Mouse (Mus musculus): Measurements from ENCODE around the gene Tgfb1. TPM values are rescaled to one million over a fixed set of nuclear protein-coding genes. Genes with fewer than 3 reads are reported as not detected.
"Not testable (repeated sequence)": the region's sequence is repeated elsewhere in the genome, so short reads cannot be mapped to it uniquely, and the experiment has no call there.

The Tgfb1 gene
- total RNA-seq, 2 experiments from 2014 or later: 7.9 to 9.2 TPM

GRCm38 (mm10) chr7:25704716-25705364 is 18.0 kb downstream of the Tgfb1 start:
- DNase-seq (ENCODE audit: low spot score in 2 of 2): no peak

DNA sequence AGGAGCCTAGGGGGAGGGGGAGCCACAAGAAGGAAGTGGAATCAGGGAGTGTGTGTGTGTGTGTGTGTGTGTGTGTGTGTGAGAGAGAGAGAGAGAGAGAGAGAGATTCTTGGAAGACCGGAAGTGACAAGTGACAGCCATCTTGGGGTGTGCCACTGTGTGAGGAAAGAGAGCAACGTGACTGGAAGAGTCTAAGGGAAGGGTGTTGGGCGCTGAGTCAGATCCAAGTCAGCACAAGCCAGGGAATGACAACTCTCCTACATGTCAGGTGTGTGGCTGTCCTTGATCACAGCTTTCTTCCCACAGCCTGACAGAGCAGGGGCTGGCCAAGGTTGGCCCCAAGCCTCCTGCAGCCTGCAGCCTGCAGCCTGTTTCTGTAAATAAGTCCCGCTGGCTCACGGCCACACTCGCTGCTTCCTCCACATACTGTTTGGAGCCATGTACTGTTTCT is 19.0 kb downstream of the Tgfb1 start:
- peak; percentile 56 to 67 for DNase-seq (ENCODE audit: low spot score in 2 of 2)

DNA sequence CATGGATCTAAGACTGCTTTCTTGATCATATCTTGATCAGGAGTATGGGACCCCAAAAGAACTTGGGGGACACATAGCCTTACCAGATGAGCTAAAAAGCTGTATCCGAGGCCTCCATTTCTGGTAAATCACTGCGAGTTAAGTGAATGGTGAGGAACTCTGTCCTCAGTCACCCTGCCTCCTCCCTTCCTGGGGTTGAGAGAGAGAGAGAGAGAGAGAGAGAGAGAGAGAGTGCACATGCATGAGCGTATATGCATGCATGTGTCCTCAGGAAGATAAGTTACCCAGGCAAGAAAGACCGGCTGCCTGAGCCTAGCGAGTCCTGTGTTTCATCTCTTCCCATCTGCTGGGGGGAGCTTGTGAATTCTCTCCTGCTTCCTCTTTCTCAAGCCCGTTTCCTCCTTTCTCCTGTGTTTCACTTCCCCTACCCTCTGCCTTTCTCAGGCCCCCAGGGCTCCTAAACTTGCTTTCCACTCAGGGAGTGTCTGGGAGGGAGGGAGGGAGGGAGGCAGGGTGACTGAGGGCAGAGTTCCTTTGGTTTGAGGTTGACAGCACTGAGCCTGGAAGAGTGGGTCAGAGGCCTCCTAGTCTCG is 19.9 kb downstream of the Tgfb1 start:
- DNase-seq (ENCODE audit: low spot score in 2 of 2): no peak

GRCm38 (mm10) chr7:25707581-25708292 is 20.9 kb downstream of the Tgfb1 start:
- no peak for DNase-seq (ENCODE audit: low spot score in 2 of 2)

DNA sequence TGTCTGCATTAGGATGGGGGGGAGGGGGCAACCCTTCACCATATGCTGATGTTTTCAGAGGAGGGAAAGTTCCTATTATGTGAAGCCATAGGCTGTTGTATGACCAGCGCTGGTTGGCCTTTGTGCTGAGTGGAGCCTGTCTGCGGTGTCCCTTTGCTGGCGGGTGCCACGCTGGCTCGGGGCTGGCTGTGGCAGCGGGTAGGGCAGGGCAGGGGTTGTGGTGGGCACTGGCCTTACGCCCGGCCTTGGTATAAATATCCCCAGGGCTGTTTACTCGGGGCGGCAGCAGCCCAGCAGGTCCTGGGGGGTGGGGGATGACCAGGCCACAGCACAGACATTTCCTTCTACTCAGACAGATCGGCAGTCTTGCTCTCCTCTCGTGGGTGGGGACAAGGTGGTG is 23.2 kb downstream of the Tgfb1 start:
- DNase-seq (ENCODE audit: low spot score in 2 of 2): no peak

- peak; percentile 54 to 72 for DNase-seq (ENCODE audit: low spot score in 2 of 2)
These were observed 23.8 kb downstream of the Tgfb1 start for GRCm38 (mm10) chr7:25710519-25711130.

DNA sequence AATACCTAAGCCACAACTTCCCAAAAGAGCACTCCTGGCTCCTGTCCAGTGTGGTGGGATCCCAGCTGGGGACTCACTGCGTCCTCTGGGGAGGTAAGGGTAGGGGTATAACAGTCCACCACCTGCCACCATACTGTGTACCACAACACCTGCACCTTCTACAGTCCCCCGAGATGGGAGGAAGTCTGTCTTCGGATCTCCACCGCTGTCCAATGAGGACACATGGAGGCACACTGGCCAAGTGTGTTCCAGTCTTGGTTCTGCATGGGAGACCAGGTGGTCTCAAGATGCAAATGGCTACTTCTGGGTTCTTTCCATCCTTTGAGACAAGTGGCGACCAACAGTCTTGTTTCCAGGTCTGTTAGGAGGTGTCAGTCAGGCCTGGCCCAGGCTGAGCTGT is 24.4 kb downstream of the Tgfb1 start:
- DNase-seq (ENCODE audit: low spot score in 2 of 2): no peak

DNA sequence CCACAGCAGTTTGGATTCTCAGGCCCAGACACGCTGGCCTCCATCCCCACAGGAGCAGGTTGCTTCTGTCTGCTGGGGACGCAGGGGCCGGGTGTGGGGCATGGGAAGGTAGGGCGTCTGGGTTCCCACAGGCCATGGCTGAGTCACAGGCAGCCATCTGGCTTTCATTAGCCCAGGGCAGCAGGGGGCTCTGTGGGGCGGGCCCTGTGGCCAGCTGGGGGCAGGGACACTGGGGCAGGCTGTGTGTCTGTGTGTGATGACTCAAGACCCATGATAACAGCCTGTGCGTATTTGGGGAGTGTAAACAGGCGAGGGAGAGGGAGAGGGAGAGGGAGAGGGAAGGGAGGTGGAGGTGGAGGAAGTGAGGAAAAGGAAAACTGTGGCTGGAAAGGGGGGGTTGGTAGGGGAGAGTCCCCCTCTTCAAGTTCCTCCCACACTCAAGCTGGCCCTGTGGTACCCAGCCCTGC is 25.0 kb downstream of the Tgfb1 start:
- peak; percentile 58 to 64 for DNase-seq (ENCODE audit: low spot score in 2 of 2)

DNA sequence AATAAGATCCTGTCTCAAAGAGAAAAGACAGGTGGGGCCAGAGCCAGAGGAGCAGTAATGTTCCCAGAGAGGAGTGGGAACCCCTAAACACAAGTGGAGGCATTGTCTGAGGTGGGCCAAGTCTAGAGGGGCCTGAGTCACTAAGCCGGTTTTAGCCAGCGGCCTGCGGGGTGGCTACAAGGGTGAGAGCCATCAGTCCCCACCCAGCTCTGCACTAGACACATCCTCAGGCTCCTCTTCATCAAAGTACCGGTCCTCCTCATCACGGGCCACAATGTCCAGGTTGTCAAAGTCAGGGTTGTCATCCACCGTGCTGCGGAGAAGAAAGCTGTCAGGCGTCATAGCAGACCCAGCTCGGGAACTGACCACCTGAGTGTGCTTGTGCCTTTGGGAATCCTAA is 26.0 kb downstream of the Tgfb1 start:
- no peak for DNase-seq (ENCODE audit: low spot score in 2 of 2)

DNA sequence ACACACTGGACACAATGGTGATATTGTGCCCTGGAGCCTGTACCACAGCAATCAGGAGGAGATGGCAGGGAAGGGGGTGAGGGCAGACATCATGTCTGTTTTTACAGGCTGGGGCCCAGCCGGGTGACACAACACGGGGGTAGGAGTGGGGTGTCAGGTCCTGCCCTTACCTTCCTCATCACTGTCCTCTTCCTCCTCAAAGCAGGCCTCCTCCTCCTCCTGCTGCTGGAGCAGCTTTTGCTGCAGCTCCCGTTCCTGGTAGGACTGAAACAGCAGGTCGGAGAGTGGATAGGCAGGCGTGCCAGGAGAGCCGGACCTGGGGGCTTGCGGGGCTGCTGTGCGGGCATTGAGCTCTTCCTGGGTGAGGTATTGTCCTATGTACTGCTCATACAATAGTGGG is 27.8 kb downstream of the Tgfb1 start:
- DNase-seq (ENCODE audit: low spot score in 2 of 2): no peak

GRCm38 (mm10) chr7:25715731-25716271 is 29.0 kb downstream of the Tgfb1 start:
- no peak for DNase-seq (ENCODE audit: low spot score in 2 of 2)

- no peak for DNase-seq (ENCODE audit: low spot score in 2 of 2)
These were observed 30.7 kb downstream of the Tgfb1 start for GRCm38 (mm10) chr7:25717478-25717877.

DNA sequence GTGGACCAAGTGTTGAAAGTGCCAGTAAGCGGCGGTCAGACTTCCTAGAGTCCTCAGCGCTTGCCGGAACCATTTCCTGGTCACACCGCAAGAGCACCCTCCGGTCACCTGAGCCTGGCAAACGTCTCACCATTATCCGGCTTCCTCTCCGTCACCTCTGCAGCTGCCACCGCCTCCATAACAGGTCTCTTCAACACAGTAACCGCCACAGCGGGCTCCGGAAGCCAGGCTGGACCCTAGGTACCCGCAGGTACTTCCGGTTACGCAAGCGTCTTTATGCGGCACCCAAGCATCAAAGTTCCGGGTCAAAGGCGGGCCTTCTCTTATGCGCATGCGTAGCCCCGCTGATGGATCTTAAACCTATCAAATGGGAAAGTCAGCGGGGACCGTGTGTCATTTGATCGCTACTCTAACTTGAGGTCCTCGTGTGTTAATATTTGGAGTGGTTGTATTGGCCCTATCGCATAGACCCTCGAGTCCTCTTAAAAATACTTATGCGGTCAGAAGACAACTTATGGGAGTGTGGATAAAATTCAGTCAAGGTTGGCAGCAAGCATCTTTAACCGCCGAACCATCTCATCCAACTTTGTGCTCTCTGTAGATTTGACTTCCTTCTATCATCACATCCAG is 32.1 kb downstream of the Tgfb1 start, which contains the start of gene Ccdc97:
Gene Ccdc97 (minus strand): TSS at position 301 of the 630 bp plus-strand sequence.
- peak; percentile 92 to 95 for DNase-seq (ENCODE audit: low spot score in 2 of 2)

GRCm38 (mm10) chr7:25719761-25720610 is 33.2 kb downstream of the Tgfb1 start:
- peak; percentile 80 to 81 for DNase-seq (ENCODE audit: low spot score in 2 of 2)

GRCm38 (mm10) chr7:25720760-25721159 is 34.0 kb downstream of the Tgfb1 start:
- no peak for DNase-seq (ENCODE audit: low spot score in 2 of 2)

- DNase-seq (ENCODE audit: low spot score in 2 of 2): not testable (repeated sequence)
These were observed 35.0 kb downstream of the Tgfb1 start for GRCm38 (mm10) chr7:25721776-25722175.

GRCm38 (mm10) chr7:25725886-25726285 is 39.1 kb downstream of the Tgfb1 start:
- peak in 1 of 2 experiments; percentile 52 for DNase-seq (ENCODE audit: low spot score in 2 of 2)

- no peak for DNase-seq (ENCODE audit: low spot score in 2 of 2)
These were observed 41.0 kb downstream of the Tgfb1 start for GRCm38 (mm10) chr7:25727800-25728199.

DNA sequence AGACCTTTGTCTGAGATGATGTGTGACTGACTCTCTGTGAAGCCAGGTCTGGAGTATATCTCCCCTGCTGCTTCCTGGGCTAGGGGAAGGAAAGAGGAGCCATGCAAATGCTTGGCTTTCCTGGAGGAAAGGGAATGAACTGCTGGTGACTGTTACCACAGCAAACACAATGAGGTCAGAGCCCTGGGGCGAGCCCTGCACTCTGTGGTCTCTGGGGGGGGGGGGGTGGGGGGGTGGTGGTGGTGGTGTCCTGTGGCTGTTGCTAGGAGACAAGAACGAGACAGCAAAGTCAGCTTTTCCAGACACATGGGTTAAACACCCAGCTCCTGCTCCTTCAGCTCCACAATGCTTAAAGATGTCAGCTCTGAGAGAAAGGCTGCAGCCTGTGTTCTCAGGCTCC is 42.6 kb downstream of the Tgfb1 start:
- no peak for DNase-seq (ENCODE audit: low spot score in 2 of 2)

DNA sequence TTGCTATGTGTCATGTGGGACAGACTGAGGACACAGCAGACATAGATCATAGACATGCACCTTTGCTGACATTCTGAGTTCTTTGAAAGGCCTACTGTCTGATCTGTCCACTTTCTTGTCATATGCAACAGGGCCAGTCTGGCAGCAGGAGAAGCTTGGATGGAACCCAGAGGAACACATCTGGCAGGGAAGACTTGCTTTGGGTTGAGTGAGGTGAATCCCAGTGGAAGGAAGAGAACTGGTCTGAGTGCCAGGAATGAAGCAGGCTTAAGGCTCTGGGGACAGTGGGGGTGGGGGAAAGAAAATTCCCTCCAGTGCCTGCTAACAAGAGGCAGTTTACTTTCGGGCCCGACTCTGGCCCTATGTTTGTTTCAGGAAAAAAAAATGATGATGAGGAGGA is 43.1 kb downstream of the Tgfb1 start:
- no peak for DNase-seq (ENCODE audit: low spot score in 2 of 2)
